Mouse (Mus musculus) frontal cortex, postnatal 36 days (tissue): ENCODE measurements around the gene Mfap3.

Source experiments
- DNase-seq, 2 experiments: peaks; one replicate each; pipeline ENCODE4 v3.0.0; 2022; ENCODE audit warnings: low spot score in 2 of 2

Gene Mfap3

DNA sequence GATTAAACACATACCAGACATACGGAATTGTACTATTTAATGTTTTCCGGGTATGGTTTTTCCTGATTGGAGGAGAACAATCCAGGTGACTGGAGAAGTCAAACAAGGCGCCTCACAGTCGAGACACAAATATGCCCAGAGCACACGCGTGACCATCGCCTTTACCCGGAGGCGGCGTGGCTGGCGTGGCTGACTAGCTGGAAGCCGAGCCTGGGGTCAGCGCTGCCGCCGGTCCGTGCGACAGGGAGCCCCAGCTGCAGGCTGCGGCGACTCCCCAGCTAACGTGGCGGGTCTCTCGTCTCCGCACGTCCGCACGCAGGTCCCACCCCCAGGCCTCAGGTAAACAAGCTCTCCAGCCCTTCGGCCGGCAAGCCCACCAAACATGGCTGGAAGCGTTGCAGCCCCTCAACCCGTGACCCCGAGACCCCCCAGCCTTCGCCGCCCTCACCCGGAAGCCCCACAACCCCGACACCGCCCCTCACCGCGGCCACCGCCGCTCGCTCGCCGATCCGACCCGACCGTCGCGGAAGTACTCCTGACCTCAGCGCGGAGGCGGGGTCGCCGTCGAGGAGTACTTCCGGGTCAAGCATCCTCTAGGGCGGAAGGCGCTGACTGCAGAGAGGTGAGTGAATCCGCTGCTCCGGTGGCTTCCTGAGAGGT, at the start of gene Mfap3, which contains the start of gene Fam114a2:
Gene Mfap3 (plus strand): TSS at position 574 of the 660 bp plus-strand sequence.
Gene Fam114a2 (minus strand): TSS at position 527 of the 660 bp plus-strand sequence.
- DNase-seq, result peak; percentile 84 to 88

DNA sequence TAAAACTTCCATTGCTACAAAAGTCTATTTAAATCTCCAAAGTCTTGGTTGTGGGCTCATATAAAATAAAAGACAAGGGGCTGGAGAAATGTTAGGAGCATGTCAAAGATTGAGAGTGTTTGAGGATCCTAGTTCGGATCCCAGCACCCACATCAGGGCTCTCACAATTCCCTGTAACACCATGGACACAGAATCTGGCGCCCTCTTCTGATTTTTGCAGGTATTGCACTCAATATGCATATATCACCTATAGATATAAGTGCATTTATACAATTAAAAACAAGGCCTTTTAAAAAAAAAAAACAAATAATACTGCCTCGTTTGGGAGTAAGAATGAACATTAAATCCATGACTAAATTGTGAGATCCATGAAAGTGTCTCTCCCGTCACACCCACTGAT, 49.8 kb upstream of the Mfap3 start:
- no peak for DNase-seq

DNA sequence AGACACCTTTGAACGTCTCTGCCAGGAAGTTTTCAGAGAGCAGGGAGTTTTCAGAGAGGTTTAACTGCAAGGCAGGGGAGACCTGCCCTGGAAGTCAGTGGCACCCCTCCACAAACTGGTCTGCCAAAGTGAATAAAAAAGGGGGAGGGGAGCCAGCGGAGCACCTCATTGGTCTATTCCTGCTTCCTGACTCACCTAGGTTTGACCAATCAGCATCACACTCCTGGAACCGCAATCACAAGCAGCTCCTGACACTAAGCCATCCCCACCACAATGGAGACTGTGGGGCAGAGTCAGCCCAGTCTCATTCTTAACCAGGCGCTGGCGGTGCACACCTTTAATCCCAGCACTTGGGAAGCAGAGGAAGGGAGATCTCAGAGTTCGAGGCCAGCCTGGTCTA, 48.4 kb upstream of the Mfap3 start:
- DNase-seq, result no peak

DNA sequence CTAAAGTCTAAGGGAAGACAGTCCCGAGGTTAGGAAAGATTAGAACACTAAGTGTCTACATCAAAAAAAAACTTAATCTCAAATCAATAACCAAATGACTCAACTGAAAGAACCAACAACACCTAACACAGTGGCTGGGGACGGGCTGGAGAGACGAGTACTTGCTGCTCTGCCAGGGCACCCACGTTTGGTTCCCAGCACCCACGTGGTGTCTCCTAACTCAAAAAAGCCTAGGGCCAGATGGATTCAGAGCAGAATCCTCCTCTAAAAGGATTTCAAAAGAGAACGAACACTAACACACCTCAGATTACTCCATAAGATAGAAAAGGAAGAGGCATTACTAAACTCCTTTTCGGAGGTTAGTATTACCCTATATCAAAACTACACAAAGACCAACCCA, 47.5 kb upstream of the Mfap3 start:
- no peak for DNase-seq

DNA sequence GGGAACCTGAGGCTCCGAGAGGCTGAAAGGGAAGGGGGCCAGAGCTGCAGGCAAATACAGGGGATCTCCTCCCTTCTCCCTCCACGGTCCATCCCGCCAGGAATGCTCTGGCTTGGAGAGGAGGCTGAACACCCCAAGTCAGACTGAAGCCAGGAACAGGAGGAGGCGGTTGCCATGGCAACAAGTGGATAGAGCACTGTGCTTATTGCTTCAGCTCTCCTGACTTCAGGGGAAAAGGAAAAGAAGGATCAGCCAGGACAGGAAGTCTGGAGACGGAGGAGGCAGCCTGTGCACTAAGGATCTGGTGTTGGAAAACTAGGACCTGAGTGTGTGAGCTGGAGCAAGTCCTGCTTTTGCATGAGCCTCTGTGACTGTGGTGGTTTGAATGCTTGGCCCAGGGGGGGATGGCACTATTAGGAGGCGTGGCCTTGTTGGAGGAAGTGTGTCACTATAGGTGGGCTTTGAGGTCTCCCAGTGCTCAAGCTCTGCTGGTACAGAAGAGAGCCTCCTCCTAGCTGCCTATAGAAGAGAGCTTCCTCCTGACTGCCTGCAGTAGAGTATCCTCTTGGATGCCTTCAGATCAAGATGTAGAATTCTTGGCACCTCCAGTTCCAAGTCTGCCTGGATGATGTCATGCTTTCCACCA, 44.0 kb upstream of the Mfap3 start:
- DNase-seq, result peak; percentile 31 to 45

DNA sequence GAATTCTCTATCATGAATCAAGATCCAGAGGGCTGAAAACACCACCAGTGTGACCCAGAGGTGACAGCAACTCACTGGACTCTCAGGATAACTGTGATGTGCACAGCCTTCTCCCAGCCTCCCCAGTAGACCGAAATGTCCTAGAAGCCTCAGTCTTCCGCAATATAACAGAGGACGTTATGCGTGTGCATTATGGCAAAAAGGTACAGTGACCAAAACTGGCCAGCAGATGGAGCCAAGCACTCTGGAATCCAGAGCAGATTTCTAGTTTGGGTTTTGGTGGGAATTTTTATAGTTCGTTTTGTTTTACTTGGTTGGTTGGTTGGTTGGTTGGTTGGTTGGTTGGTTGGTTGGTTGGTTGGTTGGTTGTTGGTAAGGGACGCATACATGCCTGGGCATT, 43.3 kb upstream of the Mfap3 start:
- DNase-seq, result peak; percentile 30 to 56

DNA sequence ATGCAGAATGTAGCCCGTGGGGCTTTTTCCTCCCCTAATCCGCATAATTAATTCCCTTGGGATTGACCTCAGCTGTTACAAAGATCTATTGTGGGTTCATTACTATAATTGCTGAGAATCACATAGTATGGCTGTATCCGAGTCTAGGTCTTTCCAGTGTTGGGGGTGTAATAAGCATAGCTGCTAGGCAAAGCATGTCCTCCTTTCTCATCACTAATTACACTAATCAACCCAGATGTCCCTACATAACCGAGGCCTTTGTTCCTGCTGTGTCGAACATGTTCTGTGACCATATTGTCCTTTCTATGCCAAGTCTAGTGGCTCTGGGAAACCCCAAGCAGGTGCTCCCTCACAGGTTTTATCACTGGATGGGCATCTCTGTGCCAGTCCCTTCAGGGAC, 40.4 kb upstream of the Mfap3 start:
- no peak for DNase-seq

DNA sequence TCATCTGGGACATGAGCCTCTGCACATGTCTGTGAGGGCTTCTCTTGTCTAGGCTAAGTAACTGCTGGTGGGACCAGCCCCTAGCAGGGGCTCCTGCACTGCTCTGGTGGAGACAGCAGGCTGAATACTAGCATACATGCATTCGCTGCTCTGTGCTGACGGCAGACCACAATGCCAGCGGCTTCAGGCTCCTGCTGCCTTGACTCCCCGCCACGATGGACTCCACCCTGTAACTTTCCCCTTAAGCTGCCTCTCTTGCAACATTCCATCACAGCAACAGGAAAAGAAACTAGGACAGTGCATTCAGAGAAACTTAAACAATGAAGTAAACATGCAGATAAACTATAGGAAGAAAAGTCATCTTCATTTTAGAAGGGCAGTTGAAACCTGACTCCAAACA, 30.0 kb upstream of the Mfap3 start:
- no peak for DNase-seq

DNA sequence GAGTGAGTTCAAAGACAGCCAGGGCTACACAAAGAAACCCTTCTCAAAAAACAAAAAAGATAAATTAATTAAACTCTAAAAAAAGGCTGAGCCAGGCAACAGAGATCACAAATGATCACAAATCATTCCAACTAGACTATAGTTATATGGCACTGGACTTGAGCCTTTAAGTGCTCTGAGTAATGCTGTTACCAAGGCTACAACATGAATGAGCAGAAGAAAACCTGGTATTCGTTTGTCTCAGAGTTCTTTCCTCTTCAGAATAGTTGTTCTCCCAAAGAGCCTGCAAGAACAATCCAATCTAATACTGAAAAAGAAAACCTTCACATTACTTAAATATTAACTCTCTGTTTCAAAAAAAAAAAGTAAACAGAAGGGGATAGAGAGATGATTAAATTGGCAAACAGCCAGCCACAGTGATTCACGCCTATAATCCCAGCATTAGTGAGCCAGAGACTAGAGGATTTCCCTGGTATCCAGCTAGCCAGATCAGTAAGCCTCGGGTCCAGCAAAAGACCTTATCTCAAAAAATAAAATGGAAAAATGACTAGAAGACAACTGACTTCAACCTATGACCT, 21.9 kb upstream of the Mfap3 start:
- DNase-seq, result no peak

DNA sequence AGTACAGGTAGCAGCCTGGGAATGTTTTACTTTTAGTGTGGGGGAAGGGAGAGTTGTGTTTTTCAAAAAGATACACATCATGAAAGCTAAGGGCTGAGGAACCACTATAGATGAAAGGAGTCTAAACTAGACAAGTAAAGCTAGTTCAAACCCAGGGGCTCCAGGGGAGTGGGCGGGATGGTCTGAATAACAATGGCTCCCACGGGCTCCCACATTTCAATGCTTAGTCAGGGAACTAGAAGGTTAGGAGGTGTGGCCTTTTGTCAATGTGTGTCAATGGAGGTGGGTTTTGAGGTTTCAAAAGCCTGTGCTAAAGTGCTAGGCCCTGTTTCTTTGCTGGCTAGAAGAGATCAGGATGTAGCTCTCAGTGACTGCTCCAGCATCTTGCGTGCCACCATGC, 20.8 kb upstream of the Mfap3 start:
- no peak for DNase-seq

DNA sequence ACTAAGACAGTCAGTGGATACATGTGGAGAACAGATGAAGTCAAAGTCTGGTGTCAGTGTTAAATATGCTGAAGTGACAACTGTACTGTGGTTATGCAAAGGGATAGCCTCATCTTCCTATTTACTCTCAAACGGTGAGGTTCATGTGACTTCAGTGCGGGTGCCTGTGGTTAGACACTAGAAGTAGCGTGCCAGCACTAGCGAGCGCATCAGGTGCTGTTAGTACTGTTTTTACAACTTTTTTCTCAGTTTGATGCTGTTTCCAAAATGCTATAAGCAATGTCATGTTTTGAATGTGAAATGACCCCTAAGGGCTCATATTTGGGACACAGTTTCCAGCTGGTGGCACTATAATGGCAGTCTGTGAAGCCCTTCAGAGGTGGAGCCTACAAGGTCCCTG, 20.2 kb upstream of the Mfap3 start:
- DNase-seq, result no peak

DNA sequence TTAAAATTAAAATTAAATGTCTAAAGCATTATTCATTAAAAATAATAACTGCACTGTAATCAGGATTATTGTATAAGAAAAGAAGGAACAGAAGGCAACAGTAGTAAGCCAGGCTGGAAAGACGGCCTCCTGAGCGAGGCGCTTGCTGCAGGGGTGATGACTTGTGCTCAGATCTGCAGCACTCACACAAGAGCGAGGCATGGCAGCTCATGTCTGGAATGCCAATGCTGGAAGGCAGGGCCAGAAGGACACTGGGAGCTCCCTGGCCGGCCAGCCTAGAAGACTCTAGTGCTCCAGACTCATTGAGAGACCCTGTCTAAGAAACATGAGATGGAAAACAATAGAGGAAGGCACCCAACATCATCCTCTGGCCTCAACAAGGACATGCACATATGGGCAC, 15.3 kb upstream of the Mfap3 start:
- no peak for DNase-seq

DNA sequence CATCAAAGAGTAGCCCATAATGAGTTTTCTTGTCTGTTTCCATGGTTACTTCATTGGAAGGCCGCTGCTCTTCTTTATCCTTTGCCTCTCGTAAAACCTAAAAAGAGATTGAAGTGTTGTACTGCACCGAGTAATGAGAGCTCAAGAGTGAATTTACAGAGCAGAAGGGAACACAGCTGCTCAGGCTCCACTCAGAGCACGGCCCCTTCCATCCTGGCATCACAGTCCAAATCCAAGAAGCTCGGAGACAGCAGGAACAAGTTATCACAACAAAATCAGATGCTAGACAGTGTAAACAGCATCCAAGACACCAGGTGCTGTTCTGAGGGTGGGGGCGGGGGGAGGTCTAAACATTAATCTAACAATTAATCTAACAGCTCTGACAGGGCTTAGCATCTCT, 11.6 kb upstream of the Mfap3 start:
- DNase-seq, result no peak

DNA sequence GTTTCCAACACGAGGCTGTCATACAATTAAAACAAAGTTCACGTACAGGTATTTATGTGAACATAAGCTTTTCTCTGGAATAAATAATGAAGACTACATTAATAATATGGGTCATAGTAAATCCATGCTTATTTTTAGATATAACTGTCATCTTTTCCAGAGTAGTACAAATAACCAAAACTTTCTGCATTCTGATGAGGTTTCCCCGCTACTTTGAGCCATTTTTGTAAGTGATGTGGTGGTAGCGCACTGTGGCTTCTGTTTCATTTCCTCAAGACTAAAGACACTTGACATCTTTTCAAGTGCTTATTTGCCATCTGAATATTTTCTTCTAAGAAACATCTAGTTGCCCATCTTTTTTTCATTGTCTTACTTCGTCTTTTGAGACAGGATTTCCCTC, 3.2 kb upstream of the Mfap3 start:
- DNase-seq, result no peak

DNA sequence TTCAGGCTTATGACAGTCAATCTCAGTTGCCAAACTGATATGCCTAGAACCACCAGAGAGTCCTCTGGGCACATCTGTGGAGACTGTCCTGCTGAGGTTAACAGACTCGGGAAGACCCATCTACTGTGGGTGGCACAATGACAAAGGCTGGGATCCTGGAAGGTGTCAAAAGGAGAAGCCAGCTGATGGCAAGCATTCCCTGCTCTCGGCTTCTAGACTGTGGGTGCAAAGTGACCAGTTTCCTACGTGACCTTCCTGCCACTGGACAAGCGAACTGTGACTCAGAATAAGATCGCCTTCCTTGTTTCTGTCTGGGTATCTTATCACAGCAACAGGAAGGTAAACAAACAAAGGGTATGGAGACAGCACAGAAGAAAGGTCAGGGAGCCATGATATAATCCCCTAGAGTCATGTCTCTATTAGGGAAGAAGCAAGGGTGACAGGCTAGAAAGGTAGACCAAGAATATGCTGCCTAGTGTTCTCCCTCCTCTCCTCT, 1.5 kb upstream of the Mfap3 start:
- DNase-seq, result no peak

DNA sequence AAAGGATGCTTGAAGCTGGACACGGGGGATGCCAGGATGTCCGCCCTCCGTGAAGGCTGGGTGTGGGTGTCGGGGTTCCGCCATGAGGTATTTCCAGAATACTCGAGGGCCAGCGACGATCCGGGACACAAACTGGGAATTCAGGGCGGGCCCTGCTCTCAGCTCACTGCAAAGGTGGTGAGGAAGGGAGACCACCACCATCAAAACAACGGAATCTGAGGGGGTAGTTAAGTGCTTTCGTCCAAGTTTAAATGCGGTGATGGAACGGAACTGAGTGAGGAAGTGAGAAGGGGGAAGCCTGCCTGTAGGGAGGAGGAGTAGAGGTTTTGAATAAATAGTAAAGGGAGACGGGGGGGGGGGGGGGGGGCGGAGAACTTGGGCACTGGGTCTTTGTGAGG, 286 bp downstream of the Mfap3 start:
- DNase-seq, result no peak

DNA sequence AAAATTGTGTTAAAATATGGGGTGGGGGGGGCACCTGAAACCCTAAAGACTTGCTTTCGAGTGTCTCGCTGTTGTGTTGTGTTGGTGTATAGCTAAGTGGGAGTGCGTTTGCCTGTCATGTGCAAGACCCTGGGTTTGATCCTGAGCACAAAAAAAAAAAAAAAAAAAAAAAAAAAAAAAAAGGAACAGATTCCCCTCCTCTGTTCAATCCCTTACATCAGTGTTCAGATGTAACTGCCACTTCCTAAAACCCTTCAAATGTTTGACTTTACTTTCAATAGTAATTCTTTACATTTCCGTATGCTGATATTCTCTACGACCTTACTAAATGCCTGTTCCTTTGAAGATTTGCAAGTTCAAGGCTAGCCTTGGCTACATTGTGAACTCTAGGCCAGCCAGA, 840 bp downstream of the Mfap3 start:
- no peak for DNase-seq

DNA sequence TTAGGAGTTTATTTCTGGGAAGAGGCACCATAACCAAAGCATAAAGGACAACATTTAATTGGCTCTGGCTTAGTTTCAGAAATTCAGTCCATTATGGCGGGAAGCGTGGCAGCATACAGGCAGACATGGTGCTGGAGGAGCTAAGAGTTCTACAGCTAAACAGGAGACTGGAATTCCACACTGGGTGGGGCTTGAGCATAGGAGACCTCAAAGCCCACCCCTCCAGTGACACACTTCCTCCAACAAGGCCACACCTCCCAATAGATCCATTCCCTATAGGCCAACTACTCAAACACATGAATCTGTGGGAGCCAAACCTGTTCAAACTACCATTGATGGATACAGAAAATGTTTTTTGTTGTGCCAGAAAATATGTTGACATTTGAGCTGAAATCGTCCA, 2.7 kb downstream of the Mfap3 start:
- DNase-seq, result peak in 1 of 2 experiments; percentile 2

DNA sequence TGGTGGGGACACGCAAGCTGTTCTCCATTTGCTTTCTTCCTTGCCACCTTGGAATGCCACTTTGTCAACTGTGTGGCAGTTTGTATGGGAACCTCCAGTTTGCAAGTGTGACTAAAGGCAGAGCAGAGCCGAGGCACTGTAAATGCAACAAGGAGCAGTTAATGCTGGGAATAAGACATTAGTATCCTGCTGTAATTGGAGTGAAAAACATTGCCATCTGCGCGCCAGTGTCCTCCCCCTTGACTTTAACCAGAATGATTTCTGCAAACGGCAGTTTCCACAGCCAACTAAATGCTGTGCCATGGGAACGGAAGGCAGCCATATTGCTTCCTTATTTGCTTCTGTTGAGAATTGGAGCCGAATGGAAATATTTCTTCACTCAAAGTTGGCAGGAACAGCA, 3.6 kb downstream of the Mfap3 start:
- peak; percentile 37 to 74 for DNase-seq

DNA sequence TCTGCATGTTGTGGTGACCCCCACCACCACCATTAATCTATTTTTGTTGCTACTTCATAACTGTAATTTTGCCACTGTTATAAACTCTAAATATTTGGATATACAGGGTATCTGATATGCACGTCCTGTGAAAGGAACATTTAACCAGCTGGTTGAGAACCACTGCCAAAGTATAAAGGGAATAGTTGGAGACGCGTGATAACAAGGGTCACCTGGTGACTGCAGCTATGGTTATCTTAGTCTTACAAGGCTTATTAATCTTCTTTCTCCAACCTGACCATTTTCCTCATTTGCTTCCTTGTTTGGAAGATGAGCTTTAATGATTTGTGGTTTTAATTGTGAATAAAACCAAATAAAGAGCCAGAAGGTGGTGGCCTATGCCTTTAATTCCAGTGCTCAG, 5.0 kb downstream of the Mfap3 start:
- no peak for DNase-seq

DNA sequence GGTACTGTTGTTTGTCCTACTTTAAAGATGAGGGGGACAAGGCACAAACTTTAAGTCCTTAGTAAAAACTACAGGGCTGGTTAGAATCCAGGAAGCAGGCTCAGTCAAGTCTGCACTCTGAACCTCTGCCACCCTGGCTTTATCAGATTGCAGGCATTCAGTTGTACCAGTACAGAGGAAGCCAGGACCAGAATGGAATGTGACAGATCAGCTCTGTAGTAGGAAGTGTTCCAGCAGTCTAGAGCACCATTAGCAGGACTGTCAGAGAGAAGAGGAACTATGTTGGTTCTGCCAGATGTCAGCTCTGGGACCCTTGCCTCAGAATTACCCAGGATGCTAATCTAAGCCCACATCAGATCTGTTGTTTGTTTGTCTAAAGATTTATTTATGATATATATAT, 6.1 kb downstream of the Mfap3 start:
- DNase-seq, result no peak

DNA sequence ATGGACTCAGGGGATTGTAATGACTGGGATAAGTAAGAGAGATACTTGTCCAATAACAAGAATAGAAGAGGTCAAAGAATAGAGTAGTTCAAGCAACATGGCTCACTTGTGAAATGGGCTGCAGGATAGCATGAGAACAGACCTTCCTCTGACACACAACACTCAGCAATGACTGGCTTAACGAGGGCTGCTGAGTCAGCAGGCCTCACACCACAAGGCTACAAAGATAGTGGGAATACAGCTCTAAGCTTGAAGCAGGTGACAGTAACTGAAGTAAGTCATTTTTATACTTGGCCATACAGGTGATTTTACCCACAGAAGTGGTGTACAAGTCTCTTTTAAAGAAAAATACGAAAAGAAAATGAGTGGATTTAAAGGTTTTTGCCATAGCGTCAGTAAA, 7.4 kb downstream of the Mfap3 start:
- no peak for DNase-seq

DNA sequence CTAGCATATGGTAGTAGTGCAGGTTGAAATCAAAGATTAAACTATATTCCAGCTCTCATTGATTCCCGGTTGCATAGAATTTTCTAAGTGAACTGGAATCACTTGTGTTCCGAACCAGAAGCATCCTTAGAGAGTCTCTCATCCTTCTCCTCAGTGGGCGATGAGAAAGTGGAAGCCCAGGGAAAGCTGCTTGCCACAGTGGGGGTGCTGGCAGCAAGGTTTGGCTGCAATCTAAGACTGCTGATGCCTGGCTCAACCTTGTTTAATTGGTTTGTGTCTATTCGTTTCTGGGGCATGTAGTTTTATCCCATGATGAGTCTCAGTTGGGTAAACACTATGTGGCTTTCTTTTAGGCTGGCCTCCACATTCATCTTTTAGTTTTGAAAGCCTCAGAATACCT, 9.0 kb downstream of the Mfap3 start:
- DNase-seq, result no peak
